Mouse (Mus musculus) kidney, embryonic 14.5 days (tissue): Measurements from ENCODE around the gene Cep57. TPM values are rescaled to one million over a fixed set of nuclear protein-coding genes. Genes with fewer than 3 reads are reported as not detected.
"Not testable (repeated sequence)": the region's sequence is repeated elsewhere in the genome, so short reads cannot be mapped to it uniquely, and the experiment has no call there.

Source experiments
- ATAC-seq: fragments of 200-750 bp; cut with Nextera tagmentation; 2 replicates; pipeline ENCODE4 v1.8.0; 2017; ENCODE audit warnings: moderate number of reproducible peaks, mild to moderate bottlenecking, moderate TSS enrichment, moderate library complexity; ENCODE audit not compliant: low FRiP score, low TSS enrichment
- H3K27ac ChIP-seq: fragments of 300-500 bp; sonication (generic); 2 replicates; pipeline ENCODE4 v1.5.1; 2014; ENCODE audit warnings: low read depth, mild to moderate bottlenecking, low read length, moderate library complexity, mixed read lengths
- H3K27me3 ChIP-seq: fragments of 300-500 bp; sonication (generic); 2 replicates; pipeline ENCODE4 v1.6.1; 2014; ENCODE audit warnings: mild to moderate bottlenecking, low read length; ENCODE audit not compliant: control insufficient read depth, insufficient read depth
- H3K36me3 ChIP-seq: fragments of 300-500 bp; sonication (generic); 2 replicates; pipeline ENCODE4 v1.6.1; 2014; ENCODE audit warnings: low read length, mixed read lengths; ENCODE audit not compliant: control insufficient read depth, insufficient read depth
- H3K4me1 ChIP-seq: fragments of 300-500 bp; sonication (generic); 2 replicates; pipeline ENCODE4 v1.6.1; 2014; ENCODE audit warnings: low read length, mixed read lengths; ENCODE audit not compliant: control insufficient read depth, insufficient read depth
- H3K4me2 ChIP-seq: fragments of 300-500 bp; sonication (generic); replicated peaks from 2 replicates; pipeline ENCODE4 v1.6.1; 2014; ENCODE audit warnings: low read depth, mild to moderate bottlenecking, low read length
- H3K4me3 ChIP-seq: fragments of 300-500 bp; sonication (generic); 2 replicates; pipeline ENCODE4 v1.5.1; 2014; ENCODE audit warnings: mild to moderate bottlenecking, low read length
- H3K9ac ChIP-seq: fragments of 300-500 bp; sonication (generic); 2 replicates; pipeline ENCODE4 v1.6.1; 2014; ENCODE audit warnings: low read depth, mild to moderate bottlenecking, low read length, moderate library complexity
- H3K9me3 ChIP-seq: fragments of 300-500 bp; sonication (generic); 2 replicates; pipeline ENCODE4 v1.6.1; 2016; ENCODE audit warnings: low read length; ENCODE audit not compliant: control insufficient read depth
- WGBS: fragments of 180-500 bp; shearing (Covaris S2); extraction: QIAGEN DNeasy Blood & Tissue Kit; methylation state at CpG from one replicate; pipeline ENCODE4 v1.1.7; 2014; 5-methylcytosine and 5-hydroxymethylcytosine counted together
- polyA plus RNA-seq: library from polyadenylated mRNA; unstranded; fragments of >200 nt; fragmentation: Nextera tagmentation; extraction: Ambion mirVana; gene quantifications from 2 replicates; pipeline ENCODE4 v1.2.1, GENCODE M21; 2014

Gene Cep57
- polyA plus RNA-seq, 1 experiment from 2014 or later: 69.8 TPM

DNA sequence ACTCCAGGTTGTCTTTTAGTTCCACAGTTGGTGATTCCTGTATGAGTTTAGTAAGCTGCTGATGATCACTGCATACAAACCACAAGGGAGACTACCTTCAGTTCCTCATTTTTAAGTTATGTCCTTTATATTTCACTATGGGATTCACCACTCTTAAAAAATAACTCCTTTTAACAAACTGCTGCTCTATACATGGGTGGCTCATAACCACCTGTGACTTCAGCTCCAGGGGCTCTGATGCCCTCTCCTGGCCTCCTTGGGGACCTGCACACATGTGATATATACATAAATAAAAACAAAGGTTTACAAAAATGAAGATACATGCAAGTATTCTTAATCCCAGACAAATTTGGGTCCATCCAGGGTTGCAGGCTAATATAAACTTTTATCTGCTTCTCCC lies 17.0 kb downstream of the Cep57 start:
- H3K9ac ChIP-seq: no peak overlapping the region
- H3K27ac ChIP-seq: no peak overlapping the region
- no peaks in the 10 kb centered on the region for H3K9me3 ChIP-seq
- H3K4me3 ChIP-seq: no peak overlapping the region
- no peaks in the 10 kb centered on the region for H3K27me3 ChIP-seq
- no peak for ATAC-seq
- H3K4me2 ChIP-seq: no peak overlapping the region
- H3K4me1 ChIP-seq: no peaks in the 10 kb centered on the region
- peaks cover 81% of the 10 kb centered on the region for H3K36me3 ChIP-seq

DNA sequence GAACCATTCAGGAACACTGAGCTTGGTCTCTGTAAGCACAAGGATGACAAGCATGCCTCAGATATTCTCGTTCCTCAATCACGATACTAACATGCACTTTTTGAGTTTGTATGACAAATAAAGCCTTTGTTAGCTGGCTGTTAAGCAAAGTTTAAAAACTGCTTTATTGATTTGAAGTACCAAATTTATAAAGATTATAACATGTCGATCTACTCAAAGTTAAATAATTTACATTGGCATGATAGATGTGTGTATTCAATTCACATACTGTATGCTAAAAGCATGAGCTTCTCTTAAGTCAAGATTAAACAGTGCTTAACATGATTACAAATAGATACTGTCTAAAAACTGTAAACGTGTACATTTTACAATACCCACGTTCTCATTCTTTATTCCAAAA lies 19.2 kb downstream of the Cep57 start:
- 93% methylated on average over 5 of the region's 5 CpGs for WGBS
- no peaks in the 10 kb centered on the region for H3K4me1 ChIP-seq
- no peaks in the 10 kb centered on the region for H3K9me3 ChIP-seq
- no peak overlapping the region for H3K27ac ChIP-seq
- no peak overlapping the region for H3K4me3 ChIP-seq
- H3K27me3 ChIP-seq: no peaks in the 10 kb centered on the region
- H3K36me3 ChIP-seq: peaks cover 88% of the 10 kb centered on the region
- H3K4me2 ChIP-seq: no peak overlapping the region
- no peak overlapping the region for H3K9ac ChIP-seq
- ATAC-seq: no peak

DNA sequence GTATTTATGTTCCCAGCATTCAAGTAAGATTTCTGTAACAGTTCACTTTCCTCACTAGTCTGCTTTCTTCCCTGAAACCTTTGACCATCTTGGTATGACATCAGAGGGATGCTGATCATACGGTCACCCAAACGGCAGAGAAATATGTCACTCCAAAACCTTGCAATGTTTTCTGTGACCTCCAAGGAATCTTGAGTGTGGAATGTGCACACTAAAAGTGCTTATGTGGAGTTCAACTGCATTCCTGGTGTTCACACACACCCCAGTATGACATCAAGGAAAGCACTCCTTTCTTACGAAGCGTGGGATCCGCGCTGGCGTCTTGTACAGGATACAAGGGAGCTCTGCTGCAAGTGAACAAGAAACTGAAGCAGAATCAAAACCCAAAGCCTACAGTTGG lies 20.1 kb downstream of the Cep57 start:
- WGBS: 94% methylated on average over 7 of the region's 7 CpGs
- Histone ChIP-seq H3K4me1 (no peaks in the 10 kb centered on the region), H3K9me3 (no peaks in the 10 kb centered on the region), H3K36me3 (peaks cover 88% of the 10 kb centered on the region), H3K4me3 (no peak overlapping the region), H3K9ac (no peak overlapping the region), H3K27ac (no peak overlapping the region), H3K4me2 (no peak overlapping the region), H3K27me3 (no peaks in the 10 kb centered on the region)
- no peak for ATAC-seq

DNA sequence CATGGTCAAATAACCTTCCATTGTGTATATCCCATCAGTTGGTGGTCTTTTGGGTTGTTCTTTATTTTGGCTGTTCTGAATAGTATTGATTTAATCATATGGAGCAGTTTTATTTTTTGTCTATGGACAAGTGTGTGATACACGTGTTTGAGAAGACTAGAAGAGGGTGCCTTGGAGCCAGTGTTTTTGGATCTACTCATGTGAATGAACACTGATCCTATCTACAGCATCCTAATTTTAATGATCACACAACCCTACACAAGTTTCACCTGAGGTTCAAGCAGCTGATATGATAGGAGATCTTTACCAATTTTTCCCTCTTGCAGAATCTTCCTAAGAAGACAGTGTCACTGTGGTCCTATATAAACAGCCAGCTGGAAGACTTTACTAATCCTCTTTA lies 22.4 kb downstream of the Cep57 start:
- Histone ChIP-seq H3K9ac (no peak overlapping the region), H3K36me3 (peaks cover 77% of the 10 kb centered on the region), H3K4me3 (no peak overlapping the region), H3K27me3 (no peaks in the 10 kb centered on the region), H3K27ac (no peak overlapping the region), H3K9me3 (no peaks in the 10 kb centered on the region), H3K4me2 (no peak overlapping the region), H3K4me1 (no peaks in the 10 kb centered on the region)
- ATAC-seq: no peak
- WGBS: 91% methylated on average over 1 of the region's 1 CpGs

DNA sequence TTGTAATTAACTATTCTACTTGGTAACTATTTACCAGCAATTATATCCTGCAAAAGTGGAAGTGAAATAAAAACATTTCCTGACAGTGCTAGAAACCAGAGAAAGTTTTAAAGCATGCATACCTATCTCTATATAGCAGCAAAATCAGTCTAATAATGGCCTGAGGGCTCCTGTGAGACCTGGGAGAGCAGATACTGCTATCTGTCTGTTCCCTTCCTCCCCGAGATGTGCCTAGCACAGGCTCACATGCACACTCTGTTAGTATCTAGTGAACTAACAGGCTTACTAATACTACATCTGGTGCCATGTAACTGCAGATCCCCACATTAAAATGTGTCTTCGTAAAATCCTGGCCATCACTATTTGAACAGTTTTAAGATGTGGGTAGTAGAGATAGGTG lies 32.2 kb downstream of the Cep57 start:
- Histone ChIP-seq H3K9me3 (no peaks in the 10 kb centered on the region), H3K9ac (no peak overlapping the region), H3K4me1 (no peaks in the 10 kb centered on the region), H3K27ac (no peak overlapping the region), H3K36me3 (peaks cover 59% of the 10 kb centered on the region), H3K4me3 (no peak overlapping the region), H3K27me3 (no peaks in the 10 kb centered on the region), H3K4me2 (no peak overlapping the region)
- 89% methylated on average over 2 of the region's 2 CpGs for WGBS
- ATAC-seq: no peak

DNA sequence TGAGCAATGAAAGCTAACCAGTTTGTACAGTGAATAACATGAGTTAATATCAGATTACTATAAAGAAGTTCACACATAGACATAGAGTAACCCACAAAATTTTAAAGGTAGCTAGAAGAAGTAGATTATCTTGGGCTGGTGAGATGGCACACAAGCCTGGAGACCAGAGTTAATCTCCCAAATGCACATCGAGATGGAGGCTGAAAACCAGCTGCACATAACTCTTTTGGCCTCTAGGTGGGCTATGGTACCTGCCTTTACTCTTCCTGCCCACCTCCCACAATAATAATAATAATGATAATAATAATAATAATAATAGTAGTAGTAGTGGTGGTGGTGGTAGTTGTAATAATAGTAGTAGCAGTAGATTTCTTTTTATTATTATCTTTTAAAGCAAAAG lies 32.6 kb downstream of the Cep57 start:
- no peak overlapping the region for H3K4me2 ChIP-seq
- H3K9ac ChIP-seq: no peak overlapping the region
- H3K9me3 ChIP-seq: no peaks in the 10 kb centered on the region
- no peak overlapping the region for H3K4me3 ChIP-seq
- no peak for ATAC-seq
- H3K4me1 ChIP-seq: no peaks in the 10 kb centered on the region
- H3K27me3 ChIP-seq: no peaks in the 10 kb centered on the region
- H3K27ac ChIP-seq: no peak overlapping the region
- H3K36me3 ChIP-seq: peaks cover 59% of the 10 kb centered on the region
- WGBS: 75% methylated on average over 1 of the region's 1 CpGs

DNA sequence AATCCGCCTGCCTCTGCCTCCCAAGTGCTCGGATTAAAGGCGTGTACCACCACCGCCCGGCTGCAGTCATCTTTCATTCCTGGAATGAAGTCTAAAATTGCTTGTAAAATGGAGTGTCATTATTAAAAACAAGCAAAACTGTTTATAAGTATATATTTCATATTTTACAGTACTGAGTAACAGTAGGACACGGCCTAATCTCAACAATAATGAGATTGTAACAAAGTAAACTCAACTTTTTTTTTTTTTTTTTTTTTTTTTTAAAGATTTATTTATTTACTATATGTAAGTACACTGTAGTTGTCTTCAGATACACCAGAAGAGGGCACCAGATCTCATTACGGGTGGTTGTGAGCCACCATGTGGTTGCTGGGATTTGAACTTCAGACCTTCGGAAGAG lies 36.0 kb downstream of the Cep57 start:
- not testable (repeated sequence) for H3K4me1 ChIP-seq, H3K4me3 ChIP-seq, H3K4me2 ChIP-seq, H3K9ac ChIP-seq, ATAC-seq, H3K9me3 ChIP-seq, H3K27me3 ChIP-seq, H3K27ac ChIP-seq
- 97% methylated on average over 7 of the region's 8 CpGs for WGBS
- H3K36me3 ChIP-seq: peaks cover 57% of the 10 kb centered on the region

DNA sequence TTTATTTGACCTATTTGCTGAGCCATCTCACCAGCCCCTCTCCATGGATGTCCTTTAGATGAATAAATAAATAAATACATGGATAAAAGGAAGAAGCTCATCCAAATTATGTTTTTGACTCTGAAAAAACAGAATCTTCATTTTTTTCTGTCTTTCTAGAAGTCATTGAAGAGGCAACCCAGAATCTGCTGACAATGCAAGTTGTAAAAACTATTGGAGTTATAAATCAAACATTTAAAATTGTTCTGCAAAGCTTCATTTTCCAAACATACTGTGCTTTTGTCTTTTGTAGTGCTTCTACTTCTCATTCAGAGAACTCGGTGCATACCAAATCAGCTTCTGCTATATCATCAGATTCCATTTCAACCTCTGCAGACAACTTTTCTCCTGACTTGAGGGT lies 44.9 kb downstream of the Cep57 start:
- WGBS: 96% methylated on average over 1 of the region's 1 CpGs
- Histone ChIP-seq H3K4me2 (no peak overlapping the region), H3K36me3 (peaks cover 24% of the 10 kb centered on the region; the same call in 1 of the 2 replicates), H3K9ac (no peak overlapping the region), H3K27me3 (no peaks in the 10 kb centered on the region), H3K4me3 (no peak overlapping the region), H3K27ac (no peak overlapping the region), H3K4me1 (no peaks in the 10 kb centered on the region), H3K9me3 (0 out of 2 replicates have a peak, but pooled peaks cover 2% of the 10 kb centered on the region)
- no peak for ATAC-seq

DNA sequence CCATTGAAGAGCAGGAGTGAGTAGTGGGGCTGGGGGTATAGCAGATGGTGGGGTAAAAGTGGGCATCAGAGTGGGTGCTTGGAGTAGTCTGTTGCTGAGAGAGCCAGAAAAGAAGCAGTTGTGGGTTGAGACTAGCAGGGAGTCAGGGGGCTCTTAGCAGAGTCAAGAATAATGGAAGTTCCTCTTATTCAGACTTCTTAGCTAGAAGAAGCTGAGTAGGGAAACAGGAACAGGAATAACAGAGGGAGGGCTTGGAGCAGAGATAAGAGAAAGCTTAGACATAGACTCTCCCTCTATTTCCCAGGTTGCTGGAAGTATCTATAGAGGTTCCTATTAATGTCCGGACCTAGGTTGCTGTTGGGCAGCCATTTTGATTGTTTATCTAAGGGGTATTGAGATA lies 52.2 kb downstream of the Cep57 start:
- 93% methylated on average over 1 of the region's 1 CpGs for WGBS
- H3K9ac ChIP-seq: no peak overlapping the region
- no peak overlapping the region for H3K4me2 ChIP-seq
- no peak overlapping the region for H3K27ac ChIP-seq
- H3K4me1 ChIP-seq: no peaks in the 10 kb centered on the region
- H3K27me3 ChIP-seq: no peaks in the 10 kb centered on the region
- no peaks in the 10 kb centered on the region for H3K36me3 ChIP-seq
- no peak overlapping the region for H3K4me3 ChIP-seq
- no peaks in the 10 kb centered on the region for H3K9me3 ChIP-seq
- ATAC-seq: no peak

DNA sequence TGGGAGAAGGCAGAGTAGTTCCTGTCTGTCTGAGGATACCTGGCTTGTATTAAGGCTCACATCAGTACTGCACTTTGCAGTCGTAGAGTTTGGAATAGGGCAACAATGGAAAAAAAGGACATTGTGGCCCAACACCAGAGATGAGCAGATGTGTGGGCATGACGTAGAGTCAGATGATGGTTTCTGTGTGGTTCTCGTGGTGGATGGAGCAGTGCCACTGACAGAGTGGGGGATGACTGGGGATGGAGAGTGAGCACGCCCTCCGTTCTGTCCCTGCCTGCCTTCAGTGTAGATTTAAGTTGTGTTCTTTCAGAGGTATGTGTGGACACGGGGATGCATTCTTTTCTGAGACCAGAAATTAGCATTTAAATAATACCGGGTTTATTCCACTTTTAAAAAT lies 60.3 kb downstream of the Cep57 start:
- 92% methylated on average over 7 of the region's 7 CpGs for WGBS
- H3K36me3 ChIP-seq: no peaks in the 10 kb centered on the region
- H3K4me3 ChIP-seq: no peak overlapping the region
- H3K4me2 ChIP-seq: no peak overlapping the region
- no peak overlapping the region for H3K27ac ChIP-seq
- ATAC-seq: no peak
- no peaks in the 10 kb centered on the region for H3K4me1 ChIP-seq
- H3K9me3 ChIP-seq: no peaks in the 10 kb centered on the region
- H3K9ac ChIP-seq: no peak overlapping the region
- no peaks in the 10 kb centered on the region for H3K27me3 ChIP-seq
